Mouse (Mus musculus) CH12.LX (cell line): Measurements from ENCODE around the gene Stat1. TPM values are rescaled to one million over a fixed set of nuclear protein-coding genes. Genes with fewer than 3 reads are reported as not detected.

Experiments used
- DNase-seq: peaks from one replicate; pipeline ENCODE4 v3.0.0-alpha.2; 2013; ENCODE audit errors: extremely low read depth
- H3K27ac ChIP-seq: 2 replicates; pipeline ENCODE4 v1.5.1; 2012; ENCODE audit warnings: low read depth, mild to moderate bottlenecking, control low read depth, moderate library complexity; ENCODE audit not compliant: insufficient read depth
- H3K27me3 ChIP-seq: replicated peaks from 2 replicates; pipeline ENCODE3; 2012; ENCODE audit warnings: inconsistent platforms
- H3K36me3 ChIP-seq, 2 experiments: replicated peaks in 1 of 2; 2 replicates each; pipeline versions ENCODE3 to v1.6.1; 2012; ENCODE audit warnings: inconsistent platforms in 1 of 2, low read length in 1 of 2, mild to moderate bottlenecking in 1 of 2, mixed read lengths in 1 of 2, moderate library complexity in 1 of 2; ENCODE audit not compliant: control insufficient read depth in 1 of 2, insufficient read depth in 1 of 2
- H3K4me1 ChIP-seq, 2 experiments: 2 replicates each; pipeline ENCODE4 v1.6.1; 2012; ENCODE audit warnings: inconsistent platforms in 1 of 2, moderate library complexity in 1 of 2; ENCODE audit not compliant: insufficient read depth in 2 of 2, control insufficient read depth in 1 of 2
- H3K4me2 ChIP-seq: 2 replicates; pipeline ENCODE4 v1.6.1; 2012; ENCODE audit warnings: low read depth, mild to moderate bottlenecking, control low read depth; ENCODE audit not compliant: poor library complexity, insufficient read depth, severe bottlenecking
- H3K4me3 ChIP-seq, 3 experiments: fragments of 150-350 bp in 1 of 3; sonication (generic) in 1 of 3; replicated peaks in 1 of 3; 2 replicates each; pipeline versions ENCODE3 to v1.5.1; 2011 to 2012; ENCODE audit warnings: low read depth in 2 of 3, low read length in 2 of 3, mild to moderate bottlenecking in 2 of 3, moderate library complexity in 2 of 3, control low read depth in 1 of 3, improper control_type of control experiment in 1 of 3, inconsistent platforms in 1 of 3, mixed read lengths in 1 of 3; ENCODE audit not compliant: poor library complexity in 1 of 3
- H3K79me2 ChIP-seq: replicated peaks from 2 replicates; pipeline ENCODE4 v1.6.1; 2012; ENCODE audit warnings: mild to moderate bottlenecking, moderate library complexity; ENCODE audit not compliant: control insufficient read depth, poor library complexity, insufficient read depth, severe bottlenecking; ENCODE audit errors: extremely low read depth
- H3K9ac ChIP-seq: 2 replicates; pipeline ENCODE4 v1.6.1; 2012; ENCODE audit warnings: low read depth, mild to moderate bottlenecking, control low read depth, moderate library complexity; ENCODE audit not compliant: insufficient read depth
- H3K9me3 ChIP-seq: replicated peaks from 2 replicates; pipeline ENCODE3; 2012; ENCODE audit warnings: low read length, inconsistent platforms, mixed read lengths
- BHLHE40 ChIP-seq: IDR thresholded peaks from 2 replicates; pipeline ENCODE4 v1.6.1; 2011; ENCODE audit warnings: mild to moderate bottlenecking, low read depth, low read length, improper control_type of control experiment
- CHD2 ChIP-seq: IDR thresholded peaks from 2 replicates; pipeline ENCODE4 v1.6.1; 2011; ENCODE audit warnings: low read length, improper control_type of control experiment
- EP300 ChIP-seq: IDR thresholded peaks from 2 replicates; pipeline ENCODE4 v1.6.1; 2011; ENCODE audit warnings: low read length, improper control_type of control experiment
- ETS1 ChIP-seq: conservative IDR thresholded peaks from 2 replicates; pipeline ENCODE4 v1.6.1; 2012; ENCODE audit warnings: low read depth, mild to moderate bottlenecking, inconsistent platforms, low read length, improper control_type of control experiment, moderate library complexity
- GABPA ChIP-seq: IDR thresholded peaks from 2 replicates; pipeline ENCODE4 v1.6.1; 2012; ENCODE audit warnings: low read depth, low read length, improper control_type of control experiment, inconsistent platforms; ENCODE audit not compliant: insufficient replicate concordance
- MAFK ChIP-seq: IDR thresholded peaks from 2 replicates; pipeline ENCODE4 v1.6.1; 2011; ENCODE audit warnings: low read length, improper control_type of control experiment; ENCODE audit not compliant: insufficient replicate concordance
- MAX ChIP-seq: IDR thresholded peaks from 2 replicates; pipeline ENCODE4 v1.6.1; 2011; ENCODE audit warnings: low read length, improper control_type of control experiment
- MAZ ChIP-seq: IDR thresholded peaks from 2 replicates; pipeline ENCODE4 v1.6.1; 2012; ENCODE audit warnings: low read depth, mild to moderate bottlenecking, inconsistent platforms, low read length, improper control_type of control experiment, moderate library complexity
- POLR2A ChIP-seq: IDR thresholded peaks from 2 replicates; pipeline ENCODE4 v1.6.1; 2011; ENCODE audit warnings: low read depth, mild to moderate bottlenecking, improper control_type of control experiment, low read length
- POLR2AphosphoS2 ChIP-seq: IDR thresholded peaks from 2 replicates; pipeline ENCODE4 v1.6.1; 2011; ENCODE audit warnings: low read depth, low read length, improper control_type of control experiment
- SIN3A ChIP-seq: IDR thresholded peaks from 2 replicates; pipeline ENCODE4 v1.6.1; 2012; ENCODE audit warnings: low read length, improper control_type of control experiment, inconsistent platforms
- TCF12 ChIP-seq: IDR thresholded peaks from 2 replicates; pipeline ENCODE4 v1.6.1; 2014; ENCODE audit warnings: low read depth, mild to moderate bottlenecking, inconsistent platforms, low read length, improper control_type of control experiment
- UBTF ChIP-seq: IDR thresholded peaks from 2 replicates; pipeline ENCODE4 v1.6.1; 2012; ENCODE audit warnings: low read depth, mild to moderate bottlenecking, inconsistent platforms, low read length, improper control_type of control experiment, moderate library complexity
- USF1 ChIP-seq: IDR thresholded peaks from 2 replicates; pipeline ENCODE4 v1.6.1; 2014; ENCODE audit warnings: low read depth, mild to moderate bottlenecking, inconsistent platforms, low read length, improper control_type of control experiment
- USF2 ChIP-seq: conservative IDR thresholded peaks from 2 replicates; pipeline ENCODE4 v1.6.1; 2011; ENCODE audit warnings: low read depth, low read length, improper control_type of control experiment
- ZKSCAN1 ChIP-seq: IDR thresholded peaks from 2 replicates; pipeline ENCODE4 v1.6.1; 2012; ENCODE audit warnings: low read depth, inconsistent platforms, low read length, improper control_type of control experiment, borderline replicate concordance
- ZMIZ1 ChIP-seq: IDR thresholded peaks from 2 replicates; pipeline ENCODE4 v1.6.1; 2012; ENCODE audit warnings: low read depth, mild to moderate bottlenecking, inconsistent platforms, low read length, improper control_type of control experiment
- ZNF384 ChIP-seq: IDR thresholded peaks from 2 replicates; pipeline ENCODE4 v1.6.1; 2012; ENCODE audit warnings: low read depth, low read length, improper control_type of control experiment, inconsistent platforms
- dilution Hi-C: fragments of 300-500 bp; cut with MboI; formaldehyde crosslinking; loops from 2 replicates; pipeline ENCODE4 v1.14.3; 2020; ENCODE audit warnings: low sequenced_read_pairs; ENCODE audit not compliant: extremely low pct_unique_long_range_greater_than_20kb, extremely low pct_ligation_motif_present
- in situ Hi-C: fragments of 300-500 bp; cut with MboI; formaldehyde crosslinking; loops from 3 replicates; pipeline ENCODE4 v1.14.3; 2019; ENCODE audit warnings: low sequenced_read_pairs, low pct_ligation_motif_present, low pct_unique_long_range_greater_than_20kb, mixed read lengths
- polyA plus RNA-seq: library from polyadenylated mRNA; unstranded; fragments of >175 nt; gene quantifications from 2 replicates; pipeline ENCODE4 v1.2.1, GENCODE M21; 2012; ENCODE audit warnings: low read depth; ENCODE audit not compliant: insufficient read length
- total RNA-seq, 2 experiments: library from RNA; depleted of rRNA; stranded (reverse); fragments of 300-350 nt in 1 of 2; fragments of >200 nt in 1 of 2; gene quantifications; 2 replicates each; pipeline ENCODE4 v1.2.3; 2012 to 2014

The Stat1 gene
- total and polyA plus RNA-seq, 3 experiments: 101 to 179 (median 143) TPM

DNA sequence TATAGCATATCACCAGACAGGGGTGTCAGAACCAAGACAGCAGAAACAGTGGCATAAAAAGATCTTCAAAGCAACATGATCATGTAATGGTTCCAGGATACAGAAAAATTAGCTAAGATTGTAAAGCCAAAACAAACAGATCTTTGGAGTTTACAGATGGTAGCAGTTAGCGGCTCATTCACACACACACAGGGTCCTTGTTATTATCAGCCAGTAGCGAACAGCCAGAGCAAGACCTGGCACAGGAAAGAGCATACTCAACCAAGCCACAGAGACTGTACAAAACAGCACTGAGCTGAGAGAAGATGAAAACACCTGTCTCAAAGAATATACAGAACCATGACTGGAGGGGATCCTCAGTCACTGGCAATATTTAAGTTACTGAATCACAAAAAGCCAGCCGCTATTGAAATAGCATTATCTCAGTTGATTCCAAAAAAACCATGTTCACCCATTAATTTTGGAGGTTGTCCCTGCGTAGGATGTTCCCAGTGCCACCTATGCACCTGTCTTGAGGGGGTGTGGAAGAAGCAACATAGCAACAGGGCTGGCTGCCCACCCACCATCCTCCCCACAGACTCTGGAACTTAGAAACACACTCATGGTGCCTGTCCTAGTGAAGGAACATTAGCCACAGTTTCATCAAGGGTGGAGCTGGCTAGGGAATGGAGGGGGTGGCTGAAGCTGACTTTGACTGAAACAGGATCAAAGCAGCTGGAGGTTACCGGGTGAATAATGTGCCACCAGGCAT is 44.6 kb downstream of the Stat1 start:
- H3K36me3 ChIP-seq: peaks cover 66 to 93% of the 10 kb centered on the region in 2 experiments
- TF ChIP-seq POLR2A (0 out of 2 replicates have a peak, but pooled peaks have one; percentile 1), EP300 (no peak)

DNA sequence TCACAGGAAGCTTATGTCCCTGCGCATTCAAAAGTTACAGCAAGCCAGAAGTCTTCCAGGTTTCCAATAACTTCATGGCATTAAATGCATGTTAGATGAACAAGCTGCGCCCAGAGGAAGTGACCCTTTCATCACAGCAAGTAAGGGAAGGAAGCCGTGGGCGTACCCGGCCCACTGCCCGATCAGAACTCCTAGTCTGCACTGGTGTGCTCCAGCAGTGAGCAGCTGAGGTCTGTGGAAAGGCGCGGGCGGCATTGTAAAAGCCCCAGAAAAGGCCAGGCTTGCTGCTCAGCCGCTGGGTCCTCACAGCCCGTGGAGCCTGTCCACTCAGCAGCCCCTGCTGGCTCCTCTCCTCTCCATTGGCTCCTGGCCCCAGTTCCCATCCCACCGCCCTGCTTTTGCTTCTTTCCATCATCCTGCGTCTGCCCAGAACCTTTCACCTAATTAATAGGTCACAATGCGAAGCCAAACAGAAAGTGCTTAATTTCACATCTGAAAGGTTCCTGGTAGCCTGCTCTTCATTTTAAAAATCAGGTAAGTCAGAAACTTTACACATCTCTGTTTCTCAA is 47.5 kb downstream of the Stat1 start:
- peaks cover 2 to 26% of the 10 kb centered on the region in 2 experiments; a peak in 3 of 4 replicates for H3K4me1 ChIP-seq
- no peak overlapping the region for H3K27ac ChIP-seq
- no peak for TF ChIP-seq ZKSCAN1
- no peak for TF ChIP-seq TCF12
- no peak for TF ChIP-seq ZNF384
- TF ChIP-seq MAFK: no peak
- TF ChIP-seq CHD2: no peak
- no peak for TF ChIP-seq ETS1
- no peak for TF ChIP-seq POLR2AphosphoS2
- no peak for TF ChIP-seq MAX
- no peak for TF ChIP-seq MAZ
- no peak for TF ChIP-seq GABPA
- no peak for TF ChIP-seq SIN3A
- no peak for TF ChIP-seq UBTF
- TF ChIP-seq POLR2A: no peak
- no peak for TF ChIP-seq BHLHE40
- no peak for TF ChIP-seq USF1
- no peak for TF ChIP-seq USF2
- TF ChIP-seq ZMIZ1: no peak
- TF ChIP-seq, all 38 proteins: peak for 0
- Histone ChIP-seq H3K36me3 (peaks cover 42 to 66% of the 10 kb centered on the region in 2 experiments), H3K9me3 (no peaks in the 10 kb centered on the region), H3K4me3 (no peak overlapping the region), H3K79me2 (no peaks in the 10 kb centered on the region), H3K9ac (no peak overlapping the region), H3K4me2 (no peak overlapping the region), H3K27me3 (no peaks in the 10 kb centered on the region)
- dilution Hi-C loops (no loop called here), in situ Hi-C loops (no loop called here)
- DNase-seq: no peak

More for the DNA sequence above, 44.6 kb downstream of the Stat1 start:
- Histone ChIP-seq H3K27ac (no peak overlapping the region; the same call in 1 of the 2 replicates), H3K4me2 (no peak overlapping the region), H3K4me1 (peaks cover 0 to 3% of the 10 kb centered on the region in 2 experiments; a peak in 1 of 4 replicates), H3K79me2 (no peaks in the 10 kb centered on the region), H3K9ac (no peak overlapping the region), H3K9me3 (no peaks in the 10 kb centered on the region), H3K27me3 (no peaks in the 10 kb centered on the region), H3K4me3 (no peak overlapping the region)
- dilution Hi-C loops: no loop called here
- in situ Hi-C loops: no loop called here
- DNase-seq: no peak
